Mouse (Mus musculus) G1E (cell line): ENCODE measurements at regions not wholly inside any gene's neighbourhood (a gene's known extent, or its start where the extent isn't known, plus 50 kb on each side); places are given as distances from the start of the nearest gene placed in this dataset.

ENCODE experiments used
- CTCF ChIP-seq: IDR thresholded peaks from 2 replicates; pipeline ENCODE4 v1.5.1; 2012; ENCODE audit warnings: low read depth, low read length, inconsistent platforms, mixed read lengths
- GATA2 ChIP-seq: IDR thresholded peaks from 2 replicates; pipeline ENCODE4 v1.6.1; 2012; ENCODE audit warnings: low read depth, low read length, inconsistent platforms, borderline replicate concordance

GRCm38 (mm10) chr6:117094742-117095141 lies 73.6 kb upstream of the Cxcl12 start:
- TF ChIP-seq GATA2 (no peak), CTCF (no peak)
